Mouse (Mus musculus): ENCODE results near the gene Rab21. TPM values are rescaled to one million over a fixed set of nuclear protein-coding genes. Genes with fewer than 3 reads are reported as not detected.

Rab21 gene
- polyA plus RNA-seq, 1 experiment from 2014 or later = 5.3 TPM

GRCm38 (mm10) chr10:115251088-115251934, 64.1 kb downstream of the Rab21 start, which contains the start of gene Tbc1d15:
Gene Tbc1d15 (minus strand): TSS chr10:115251467.
- H3K36me3 ChIP-seq (ENCODE audit: control insufficient read depth, insufficient read depth, low read length) = no peaks in the 10 kb centered on the region
- peak within 1 kb of the TSS; percentile 93 for H3K4me2 ChIP-seq
- WGBS = under 1% methylated on average over 67 of the region's 67 CpGs
- peaks cover 34% of the 10 kb centered on the region for H3K4me1 ChIP-seq (replicated peaks; ENCODE audit: control insufficient read depth, insufficient read depth, low read length)
- no peaks in the 10 kb centered on the region for H3K27me3 ChIP-seq (replicated peaks; ENCODE audit: control insufficient read depth, insufficient read depth, low read length)
- H3K4me3 ChIP-seq (ENCODE audit: low read depth, low read length) = peak within 1 kb of the TSS; percentile 93
- ATAC-seq (replicated peaks; ENCODE audit: low FRiP score) = peak; percentile 91
- DNase-seq (ENCODE audit: low spot score) = peak; percentile 98
- peak within 1 kb of the TSS; percentile 84 for H3K9ac ChIP-seq (ENCODE audit: low read depth, low read length)
- H3K27ac ChIP-seq (ENCODE audit: low read depth, low read length) = peak within 1 kb of the TSS; percentile 79
- H3K9me3 ChIP-seq (ENCODE audit: control insufficient read depth, low read length) = no peaks in the 10 kb centered on the region

DNA sequence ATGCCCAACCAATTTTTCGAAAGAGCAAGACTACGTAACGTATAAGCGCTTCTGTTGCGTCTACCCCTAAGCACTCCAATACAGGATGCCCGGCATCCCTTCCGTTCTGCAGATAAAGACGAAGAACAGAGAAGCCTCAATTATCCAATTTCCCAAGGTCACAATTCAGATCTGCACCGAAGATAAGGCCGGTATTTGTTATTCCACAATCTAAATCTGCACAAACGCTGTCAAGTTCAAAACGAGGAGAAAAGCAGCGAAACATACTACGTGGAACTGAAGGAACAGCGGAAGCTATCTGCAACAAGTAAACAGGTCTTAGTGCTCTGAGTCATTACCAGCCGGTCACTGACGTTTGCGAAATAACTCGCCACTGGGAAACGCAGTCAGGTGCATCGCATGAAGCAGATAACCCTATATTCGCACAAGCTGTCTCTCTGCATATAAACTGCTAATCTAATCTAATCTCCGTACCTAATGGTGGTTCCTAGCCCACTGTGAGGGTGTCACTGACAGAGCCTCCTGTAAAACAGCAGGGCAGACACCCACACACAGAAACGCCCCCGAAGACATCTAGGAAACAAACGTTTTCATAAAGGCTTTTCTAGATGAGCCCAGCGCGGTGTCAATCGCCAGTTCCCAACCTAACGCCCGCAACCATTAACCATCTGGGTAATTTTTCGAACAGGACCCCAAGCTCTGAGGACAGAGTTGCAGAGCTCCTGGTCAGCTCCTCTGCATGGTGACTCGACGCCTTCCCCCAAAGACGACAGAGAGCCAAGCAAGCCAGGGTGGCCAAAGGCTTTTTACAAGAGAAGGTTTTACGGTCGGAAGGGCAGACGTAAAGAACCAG, 64.9 kb downstream of the Rab21 start:
- Histone ChIP-seq H3K4me3 (ENCODE audit: low read depth, low read length) (peak overlapping the region; percentile 93), H3K9me3 (ENCODE audit: control insufficient read depth, low read length) (no peaks in the 10 kb centered on the region), H3K36me3 (ENCODE audit: control insufficient read depth, insufficient read depth, low read length) (no peaks in the 10 kb centered on the region), H3K9ac (ENCODE audit: low read depth, low read length) (peak overlapping the region; percentile 84), H3K27me3 (replicated peaks; ENCODE audit: control insufficient read depth, insufficient read depth, low read length) (no peaks in the 10 kb centered on the region), H3K27ac (ENCODE audit: low read depth, low read length) (peak overlapping the region; percentile 53; the same call in 1 of the 2 replicates), H3K4me1 (replicated peaks; ENCODE audit: control insufficient read depth, insufficient read depth, low read length) (peaks cover 42% of the 10 kb centered on the region), H3K4me2 (peak overlapping the region; percentile 93)
- DNase-seq (ENCODE audit: low spot score) = peak; percentile 37
- ATAC-seq (replicated peaks; ENCODE audit: low FRiP score) = peak; percentile 6
- WGBS = 17% methylated on average over 32 of the region's 38 CpGs

- Histone ChIP-seq H3K9ac (ENCODE audit: low read depth, low read length) (no peak overlapping the region), H3K4me3 (ENCODE audit: low read depth, low read length) (0 out of 2 replicates have a peak overlapping the region, but pooled peaks have one; percentile 0), H3K36me3 (ENCODE audit: control insufficient read depth, insufficient read depth, low read length) (no peaks in the 10 kb centered on the region), H3K9me3 (ENCODE audit: control insufficient read depth, low read length) (no peaks in the 10 kb centered on the region), H3K4me2 (peak overlapping the region; percentile 53), H3K27ac (ENCODE audit: low read depth, low read length) (peak overlapping the region; percentile 30; the same call in 1 of the 2 replicates), H3K27me3 (replicated peaks; ENCODE audit: control insufficient read depth, insufficient read depth, low read length) (no peaks in the 10 kb centered on the region), H3K4me1 (replicated peaks; ENCODE audit: control insufficient read depth, insufficient read depth, low read length) (peaks cover 44% of the 10 kb centered on the region)
- DNase-seq (ENCODE audit: low spot score) = no peak
- 17% methylated on average over 7 of the region's 7 CpGs for WGBS
- no peak; the same call in 1 of the 2 replicates for ATAC-seq (replicated peaks; ENCODE audit: low FRiP score)
Observed at GRCm38 (mm10) chr10:115248041-115248440, 67.4 kb downstream of the Rab21 start.

GRCm38 (mm10) chr10:115245488-115245887, 69.9 kb downstream of the Rab21 start:
- H3K9me3 ChIP-seq (ENCODE audit: control insufficient read depth, low read length) = no peaks in the 10 kb centered on the region
- no peak overlapping the region for H3K27ac ChIP-seq (ENCODE audit: low read depth, low read length)
- no peak overlapping the region for H3K9ac ChIP-seq (ENCODE audit: low read depth, low read length)
- ATAC-seq (replicated peaks; ENCODE audit: low FRiP score) = no peak
- H3K4me3 ChIP-seq (ENCODE audit: low read depth, low read length) = no peak overlapping the region
- 89% methylated on average over 2 of the region's 2 CpGs for WGBS
- H3K4me2 ChIP-seq = no peak overlapping the region
- H3K27me3 ChIP-seq (replicated peaks; ENCODE audit: control insufficient read depth, insufficient read depth, low read length) = no peaks in the 10 kb centered on the region
- H3K36me3 ChIP-seq (ENCODE audit: control insufficient read depth, insufficient read depth, low read length) = no peaks in the 10 kb centered on the region
- DNase-seq (ENCODE audit: low spot score) = no peak
- peaks cover 53% of the 10 kb centered on the region for H3K4me1 ChIP-seq (replicated peaks; ENCODE audit: control insufficient read depth, insufficient read depth, low read length)

- Histone ChIP-seq H3K36me3 (ENCODE audit: control insufficient read depth, insufficient read depth, low read length) (peaks cover 6% of the 10 kb centered on the region), H3K9ac (ENCODE audit: low read depth, low read length) (no peak overlapping the region), H3K4me3 (ENCODE audit: low read depth, low read length) (no peak overlapping the region), H3K27me3 (replicated peaks; ENCODE audit: control insufficient read depth, insufficient read depth, low read length) (no peaks in the 10 kb centered on the region), H3K9me3 (ENCODE audit: control insufficient read depth, low read length) (no peaks in the 10 kb centered on the region), H3K4me1 (replicated peaks; ENCODE audit: control insufficient read depth, insufficient read depth, low read length) (peaks cover 25% of the 10 kb centered on the region), H3K4me2 (no peak overlapping the region), H3K27ac (ENCODE audit: low read depth, low read length) (no peak overlapping the region)
- ATAC-seq (replicated peaks; ENCODE audit: low FRiP score) (no peak), DNase-seq (ENCODE audit: low spot score) (no peak)
- 79% methylated on average over 8 of the region's 8 CpGs for WGBS
Observed at GRCm38 (mm10) chr10:115241082-115241595, 74.3 kb downstream of the Rab21 start.

- Histone ChIP-seq H3K4me3 (ENCODE audit: low read depth, low read length) (no peak overlapping the region), H3K9ac (ENCODE audit: low read depth, low read length) (no peak overlapping the region), H3K36me3 (ENCODE audit: control insufficient read depth, insufficient read depth, low read length) (peaks cover 10% of the 10 kb centered on the region), H3K27ac (ENCODE audit: low read depth, low read length) (no peak overlapping the region), H3K4me2 (no peak overlapping the region), H3K27me3 (replicated peaks; ENCODE audit: control insufficient read depth, insufficient read depth, low read length) (no peaks in the 10 kb centered on the region), H3K4me1 (replicated peaks; ENCODE audit: control insufficient read depth, insufficient read depth, low read length) (peaks cover 15% of the 10 kb centered on the region), H3K9me3 (ENCODE audit: control insufficient read depth, low read length) (no peaks in the 10 kb centered on the region)
- ATAC-seq (replicated peaks; ENCODE audit: low FRiP score) (no peak), DNase-seq (ENCODE audit: low spot score) (no peak)
- 81% methylated on average over 4 of the region's 4 CpGs for WGBS
Observed at GRCm38 (mm10) chr10:115237931-115238330, 77.5 kb downstream of the Rab21 start.

Other genes with a start within 250 kb of the Rab21 start
- not detected in 2 replicates for gene Tph2, start 130.6 kb downstream of the Rab21 start, polyA plus RNA-seq (2014; fragmentation: Nextera tagmentation; extraction: Ambion mirVana)
- gene Tbc1d15, start 64.1 kb downstream of the Rab21 start, polyA plus RNA-seq (2014; fragmentation: Nextera tagmentation; extraction: Ambion mirVana) = 61.6 and 72.9 TPM in 2 replicates
- 21.2 and 22.8 TPM in 2 replicates for gene Tmem19, start 46.9 kb upstream of the Rab21 start, polyA plus RNA-seq (2014; fragmentation: Nextera tagmentation; extraction: Ambion mirVana)
- gene Thap2, start 68.8 kb upstream of the Rab21 start, polyA plus RNA-seq (2014; fragmentation: Nextera tagmentation; extraction: Ambion mirVana) = 15.7 and 16.4 TPM in 2 replicates
- gene Zfc3h1, start 69.4 kb upstream of the Rab21 start, polyA plus RNA-seq (2014; fragmentation: Nextera tagmentation; extraction: Ambion mirVana) = 21.9 and 24.7 TPM in 2 replicates